Mouse (Mus musculus) neural tube, embryonic 15.5 days (tissue): ENCODE results near the gene Polr3f. TPM values are rescaled to one million over a fixed set of nuclear protein-coding genes. Genes with fewer than 3 reads are reported as not detected.

Source experiments
- ATAC-seq: fragments of 200-750 bp; cut with Nextera tagmentation; 2 replicates; pipeline ENCODE4 v1.8.0; 2017; ENCODE audit warnings: mild to moderate bottlenecking, moderate TSS enrichment, moderate library complexity; ENCODE audit not compliant: low FRiP score
- H3K27ac ChIP-seq: fragments of 300-500 bp; sonication (generic); replicated peaks from 2 replicates; pipeline ENCODE4 v1.5.1; 2015; ENCODE audit warnings: mild to moderate bottlenecking, inconsistent platforms
- H3K27me3 ChIP-seq: fragments of 300-500 bp; sonication (generic); replicated peaks from 2 replicates; pipeline ENCODE4 v1.6.1; 2015; ENCODE audit warnings: inconsistent platforms
- H3K36me3 ChIP-seq: fragments of 300-500 bp; sonication (generic); 2 replicates; pipeline ENCODE4 v1.6.1; 2015; ENCODE audit warnings: inconsistent platforms
- H3K4me1 ChIP-seq: fragments of 300-500 bp; sonication (generic); 2 replicates; pipeline ENCODE4 v1.6.1; 2015; ENCODE audit warnings: inconsistent platforms
- H3K4me2 ChIP-seq: fragments of 300-500 bp; sonication (generic); 2 replicates; pipeline ENCODE4 v1.6.1; 2015; ENCODE audit warnings: inconsistent platforms, mild to moderate bottlenecking, moderate library complexity
- H3K4me3 ChIP-seq: fragments of 300-500 bp; sonication (generic); replicated peaks from 2 replicates; pipeline ENCODE4 v1.5.1; 2015; ENCODE audit warnings: mild to moderate bottlenecking, inconsistent platforms
- H3K9ac ChIP-seq: fragments of 300-500 bp; sonication (generic); replicated peaks from 2 replicates; pipeline ENCODE4 v1.6.1; 2015; ENCODE audit warnings: mild to moderate bottlenecking, inconsistent platforms
- H3K9me3 ChIP-seq: fragments of 300-500 bp; sonication (generic); replicated peaks from 2 replicates; pipeline ENCODE4 v1.6.1; 2016; ENCODE audit warnings: inconsistent platforms
- WGBS: fragments of 180-500 bp; shearing (Covaris S2); methylation state at CpG from one replicate; pipeline ENCODE4 v1.1.7; 2015; ENCODE audit warnings: mixed read lengths; 5-methylcytosine and 5-hydroxymethylcytosine counted together
- polyA plus RNA-seq: library from polyadenylated mRNA; unstranded; fragments of >200 nt; fragmentation: Nextera tagmentation; extraction: Ambion mirVana; gene quantifications from 2 replicates; pipeline ENCODE4 v1.2.1, GENCODE M21; 2015

Gene Polr3f
- polyA plus RNA-seq, 1 experiment from 2014 or later: 22.5 TPM

- H3K9me3 ChIP-seq: no peaks in the 10 kb centered on the region
These were observed 13.7 kb downstream of the Polr3f start for GRCm38 (mm10) chr2:144541246-144541645.

GRCm38 (mm10) chr2:144543670-144544069 lies 16.2 kb downstream of the Polr3f start:
- Histone ChIP-seq H3K4me1 (no peaks in the 10 kb centered on the region), H3K27ac (no peak overlapping the region), H3K9me3 (no peaks in the 10 kb centered on the region), H3K4me2 (no peak overlapping the region), H3K36me3 (peaks cover 74% of the 10 kb centered on the region), H3K4me3 (no peak overlapping the region), H3K27me3 (no peaks in the 10 kb centered on the region), H3K9ac (no peak overlapping the region)
- 97% methylated on average over 6 of the region's 6 CpGs for WGBS
- no peak for ATAC-seq

More at GRCm38 (mm10) chr2:144541246-144541645, 13.7 kb downstream of the Polr3f start:
- Histone ChIP-seq H3K36me3 (peaks cover 76% of the 10 kb centered on the region), H3K4me3 (no peak overlapping the region), H3K27me3 (no peaks in the 10 kb centered on the region), H3K27ac (no peak overlapping the region), H3K9ac (no peak overlapping the region), H3K4me2 (no peak overlapping the region), H3K4me1 (no peaks in the 10 kb centered on the region)
- 92% methylated on average over 4 of the region's 4 CpGs for WGBS
- ATAC-seq: no peak

- Histone ChIP-seq H3K4me3 (no peak overlapping the region), H3K4me1 (peaks cover 5% of the 10 kb centered on the region), H3K9me3 (no peaks in the 10 kb centered on the region), H3K36me3 (peaks cover 65% of the 10 kb centered on the region), H3K27me3 (no peaks in the 10 kb centered on the region), H3K27ac (no peak overlapping the region), H3K4me2 (no peak overlapping the region), H3K9ac (no peak overlapping the region)
- ATAC-seq: no peak
- WGBS: 80% methylated on average over 6 of the region's 6 CpGs
These were observed 17.1 kb downstream of the Polr3f start for GRCm38 (mm10) chr2:144544630-144545029.

- no peak for ATAC-seq
- 95% methylated on average over 2 of the region's 2 CpGs for WGBS
- Histone ChIP-seq H3K4me3 (no peak overlapping the region), H3K4me1 (peaks cover 8% of the 10 kb centered on the region), H3K9ac (no peak overlapping the region), H3K27ac (no peak overlapping the region), H3K36me3 (peaks cover 60% of the 10 kb centered on the region), H3K4me2 (no peak overlapping the region), H3K9me3 (no peaks in the 10 kb centered on the region), H3K27me3 (no peaks in the 10 kb centered on the region)
These were observed 17.5 kb downstream of the Polr3f start for GRCm38 (mm10) chr2:144545061-144545460.

GRCm38 (mm10) chr2:144545481-144545880 lies 18.0 kb downstream of the Polr3f start:
- H3K4me2 ChIP-seq: no peak overlapping the region
- peaks cover 10% of the 10 kb centered on the region for H3K4me1 ChIP-seq
- no peak overlapping the region for H3K4me3 ChIP-seq
- H3K27ac ChIP-seq: no peak overlapping the region
- 73% methylated on average over 1 of the region's 1 CpGs for WGBS
- H3K36me3 ChIP-seq: peaks cover 56% of the 10 kb centered on the region
- ATAC-seq: no peak
- H3K9ac ChIP-seq: no peak overlapping the region
- H3K27me3 ChIP-seq: no peaks in the 10 kb centered on the region
- no peaks in the 10 kb centered on the region for H3K9me3 ChIP-seq

- peaks cover 10% of the 10 kb centered on the region for H3K4me1 ChIP-seq
- no peaks in the 10 kb centered on the region for H3K27me3 ChIP-seq
- ATAC-seq: no peak
- no peak overlapping the region for H3K4me3 ChIP-seq
- 80% methylated on average over 4 of the region's 4 CpGs for WGBS
- H3K9ac ChIP-seq: no peak overlapping the region
- peaks cover 46% of the 10 kb centered on the region for H3K36me3 ChIP-seq
- H3K4me2 ChIP-seq: no peak overlapping the region
- H3K9me3 ChIP-seq: no peaks in the 10 kb centered on the region
- H3K27ac ChIP-seq: no peak overlapping the region
These were observed 20.0 kb downstream of the Polr3f start for GRCm38 (mm10) chr2:144547559-144547958.

- Histone ChIP-seq H3K9me3 (no peaks in the 10 kb centered on the region), H3K4me3 (peak within 1 kb of the TSS; percentile 62), H3K27ac (peak within 1 kb of the TSS; percentile 86), H3K4me1 (peaks cover 15% of the 10 kb centered on the region), H3K36me3 (peaks cover 22% of the 10 kb centered on the region), H3K27me3 (no peaks in the 10 kb centered on the region), H3K4me2 (peak within 1 kb of the TSS; percentile 59), H3K9ac (peak within 1 kb of the TSS; percentile 82)
- peak; percentile 97 for ATAC-seq
- under 1% methylated on average over 17 of the region's 17 CpGs for WGBS
These were observed 23.0 kb downstream of the Polr3f start, which contains the start of gene Rbbp9 for GRCm38 (mm10) chr2:144550529-144550928. Gene Rbbp9 (minus strand): TSS chr2:144550869.

- 0 out of 2 replicates have a peak, but pooled peaks cover under 1% of the 10 kb centered on the region for H3K36me3 ChIP-seq
- no peaks in the 10 kb centered on the region for H3K27me3 ChIP-seq
- H3K4me2 ChIP-seq: no peak overlapping the region
- H3K27ac ChIP-seq: no peak overlapping the region
- no peak overlapping the region for H3K4me3 ChIP-seq
- ATAC-seq: no peak
- peaks cover 30% of the 10 kb centered on the region for H3K4me1 ChIP-seq
- WGBS: 95% methylated on average over 3 of the region's 3 CpGs
- no peaks in the 10 kb centered on the region for H3K9me3 ChIP-seq
- H3K9ac ChIP-seq: no peak overlapping the region
These were observed 26.4 kb downstream of the Polr3f start for GRCm38 (mm10) chr2:144553905-144554304.

GRCm38 (mm10) chr2:144555286-144555819 lies 27.8 kb downstream of the Polr3f start:
- Histone ChIP-seq H3K27ac (peak overlapping the region; percentile 87), H3K36me3 (0 out of 2 replicates have a peak, but pooled peaks cover 4% of the 10 kb centered on the region), H3K9me3 (no peaks in the 10 kb centered on the region), H3K4me2 (peak overlapping the region; percentile 86), H3K9ac (peak overlapping the region; percentile 54), H3K4me1 (peaks cover 20% of the 10 kb centered on the region), H3K4me3 (peak overlapping the region; percentile 89), H3K27me3 (no peaks in the 10 kb centered on the region)
- 0 out of 2 replicates have a peak, but pooled peaks have one; percentile 11 for ATAC-seq
- 3% methylated on average over 14 of the region's 14 CpGs for WGBS

GRCm38 (mm10) chr2:144555820-144556552 lies 28.5 kb downstream of the Polr3f start, which contains the start of gene Sec23b:
Gene Sec23b (plus strand): TSS chr2:144556229.
- H3K36me3 ChIP-seq: 0 out of 2 replicates have a peak, but pooled peaks cover 4% of the 10 kb centered on the region
- H3K27ac ChIP-seq: peak within 1 kb of the TSS; percentile 87
- H3K4me2 ChIP-seq: peak within 1 kb of the TSS; percentile 86
- H3K4me1 ChIP-seq: peaks cover 20% of the 10 kb centered on the region
- no peaks in the 10 kb centered on the region for H3K9me3 ChIP-seq
- WGBS: under 1% methylated on average over 44 of the region's 44 CpGs
- no peaks in the 10 kb centered on the region for H3K27me3 ChIP-seq
- H3K4me3 ChIP-seq: peak within 1 kb of the TSS; percentile 89
- H3K9ac ChIP-seq: peak within 1 kb of the TSS; percentile 70
- ATAC-seq: peak; percentile 98

- no peak overlapping the region for H3K9ac ChIP-seq
- no peak overlapping the region for H3K27ac ChIP-seq
- H3K4me2 ChIP-seq: no peak overlapping the region
- 84% methylated on average over 4 of the region's 4 CpGs for WGBS
- H3K9me3 ChIP-seq: no peaks in the 10 kb centered on the region
- ATAC-seq: no peak
- H3K36me3 ChIP-seq: peaks cover 62% of the 10 kb centered on the region
- H3K4me3 ChIP-seq: no peak overlapping the region
- no peaks in the 10 kb centered on the region for H3K27me3 ChIP-seq
- 0 out of 2 replicates have a peak, but pooled peaks cover 2% of the 10 kb centered on the region for H3K4me1 ChIP-seq
These were observed 61.2 kb downstream of the Polr3f start for GRCm38 (mm10) chr2:144588723-144589122.
